Mouse (Mus musculus): ENCODE results near the gene Ttbk2.

DNA sequence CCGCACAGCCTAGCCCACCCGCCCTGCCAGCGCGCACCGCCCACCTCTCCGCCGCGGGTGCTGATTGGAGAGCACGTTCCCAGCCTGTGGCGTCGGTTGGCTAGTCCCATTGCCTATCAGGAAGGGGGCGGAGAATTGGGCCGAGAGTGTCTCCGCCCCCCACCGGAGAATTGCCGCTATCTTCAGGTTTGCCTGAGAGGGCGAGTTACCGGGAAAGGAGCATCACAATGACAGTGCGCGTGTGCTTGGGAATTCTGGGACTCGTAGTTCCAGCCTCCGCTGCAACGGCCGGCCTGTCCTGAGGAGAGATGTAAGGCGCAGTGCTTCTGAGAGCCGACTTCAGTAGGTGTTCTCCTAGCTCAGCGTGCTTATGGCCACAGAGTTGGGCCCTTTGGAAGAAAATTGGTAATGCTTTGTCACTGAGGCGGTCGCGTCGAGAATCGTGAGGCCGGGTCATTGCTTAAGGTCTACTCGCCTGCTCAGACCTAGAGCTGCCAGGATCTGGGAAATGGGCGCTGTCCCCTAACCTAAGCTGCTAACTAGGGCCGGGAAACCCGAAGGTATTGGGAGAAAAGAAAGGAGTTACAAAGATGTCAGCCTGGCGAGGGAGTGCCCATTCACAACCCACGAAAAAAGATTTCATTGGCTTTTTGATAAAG, at the start of gene Ttbk2:
- no peak; the same call in 1 of the 2 replicates for TF ChIP-seq POLR2A (IDR thresholded peaks at IDR 0.05; ENCODE audit: insufficient read depth, low read depth, low read length)
- no peak for TF ChIP-seq CTCF (IDR thresholded peaks at IDR 0.05; ENCODE audit: insufficient read depth, low read depth, low read length)
